Mouse (Mus musculus) limb, embryonic 13.5 days (tissue): ENCODE data around the gene Gm3468. TPM values are rescaled to one million over a fixed set of nuclear protein-coding genes. Genes with fewer than 3 reads are reported as not detected.
"Not testable (repeated sequence)": the region's sequence is repeated elsewhere in the genome, so short reads cannot be mapped to it uniquely, and the experiment has no call there.

ENCODE experiments used
- ATAC-seq: fragments of 200-750 bp; cut with Nextera tagmentation; 2 replicates; pipeline ENCODE4 v1.8.0; 2017; ENCODE audit warnings: low read depth, moderate number of reproducible peaks, moderate TSS enrichment; ENCODE audit not compliant: low FRiP score
- H3K27ac ChIP-seq: fragments of 300-500 bp; sonication (generic); 2 replicates; pipeline ENCODE4 v1.5.1; 2015; ENCODE audit warnings: inconsistent platforms, mild to moderate bottlenecking, moderate library complexity
- H3K27me3 ChIP-seq: fragments of 300-500 bp; sonication (generic); 2 replicates; pipeline ENCODE4 v1.6.1; 2015; ENCODE audit warnings: mild to moderate bottlenecking, inconsistent platforms
- H3K36me3 ChIP-seq: fragments of 300-500 bp; sonication (generic); 2 replicates; pipeline ENCODE4 v1.6.1; 2015; ENCODE audit warnings: inconsistent platforms, mild to moderate bottlenecking, moderate library complexity
- H3K4me1 ChIP-seq: fragments of 300-500 bp; sonication (generic); 2 replicates; pipeline ENCODE4 v1.6.1; 2015; ENCODE audit warnings: inconsistent platforms
- H3K4me2 ChIP-seq: fragments of 300-500 bp; sonication (generic); replicated peaks from 2 replicates; pipeline ENCODE4 v1.6.1; 2015; ENCODE audit warnings: inconsistent platforms, mild to moderate bottlenecking, moderate library complexity
- H3K4me3 ChIP-seq: fragments of 300-500 bp; sonication (generic); 2 replicates; pipeline ENCODE4 v1.5.1; 2015; ENCODE audit warnings: moderate library complexity, mild to moderate bottlenecking, inconsistent platforms
- H3K9ac ChIP-seq: fragments of 300-500 bp; sonication (generic); 2 replicates; pipeline ENCODE4 v1.6.1; 2015; ENCODE audit warnings: mild to moderate bottlenecking, inconsistent platforms
- H3K9me3 ChIP-seq: fragments of 300-500 bp; sonication (generic); 2 replicates; pipeline ENCODE4 v1.6.1; 2016; ENCODE audit warnings: inconsistent platforms
- WGBS: fragments of 180-500 bp; shearing (Covaris S2); methylation state at CpG from one replicate; pipeline ENCODE4 v1.1.7; 2015; 5-methylcytosine and 5-hydroxymethylcytosine counted together
- polyA plus RNA-seq: library from polyadenylated mRNA; unstranded; fragments of >200 nt; fragmentation: Nextera tagmentation; extraction: Ambion mirVana; gene quantifications from 2 replicates; pipeline ENCODE4 v1.2.1, GENCODE M21; 2015

The Gm3468 gene
- polyA plus RNA-seq = 1.6 and 2.1 TPM in 2 replicates

GRCm38 (mm10) chr14:6108272-6108925, at the start of gene Gm3468:
Gene Gm3468, minus strand, starts transcription at chr14:6108665.
- WGBS = 0% methylated on average over 36 of the region's 51 CpGs
- peak within 1 kb of the TSS; percentile 56 for H3K4me2 ChIP-seq
- H3K27ac ChIP-seq, H3K9me3 ChIP-seq, H3K36me3 ChIP-seq, H3K4me1 ChIP-seq, ATAC-seq, H3K27me3 ChIP-seq: not testable (repeated sequence)
- peak within 1 kb of the TSS; percentile 39 for H3K9ac ChIP-seq
- peak within 1 kb of the TSS; percentile 43 for H3K4me3 ChIP-seq

- H3K9me3 ChIP-seq, H3K27me3 ChIP-seq, H3K4me1 ChIP-seq, H3K9ac ChIP-seq, H3K27ac ChIP-seq, H3K4me2 ChIP-seq, H3K36me3 ChIP-seq, H3K4me3 ChIP-seq, ATAC-seq: not testable (repeated sequence)
- WGBS = no CpG with 5 or more reads among the region's 1 CpGs
Observed at GRCm38 (mm10) chr14:6125707-6126106, 17.2 kb upstream of the Gm3468 start, which contains the start of gene Gm3476. Gene Gm3476, minus strand, starts transcription at chr14:6125807.

- not testable (repeated sequence) for H3K9ac ChIP-seq, ATAC-seq, H3K27ac ChIP-seq, H3K36me3 ChIP-seq, H3K9me3 ChIP-seq, H3K27me3 ChIP-seq, H3K4me1 ChIP-seq
- Histone ChIP-seq H3K4me3 (peak overlapping the region; percentile 43), H3K4me2 (peak overlapping the region; percentile 56)
- WGBS = 8% methylated on average over 9 of the region's 9 CpGs
Observed at GRCm38 (mm10) chr14:6107500-6107899, 965 bp downstream of the Gm3468 start.

- not testable (repeated sequence) for H3K36me3 ChIP-seq, H3K4me1 ChIP-seq, ATAC-seq, H3K27ac ChIP-seq, H3K27me3 ChIP-seq, H3K9me3 ChIP-seq, H3K4me3 ChIP-seq, H3K9ac ChIP-seq, H3K4me2 ChIP-seq
- whole genome bisulfite sequencing = 62% methylated on average over 3 of the region's 3 CpGs
Observed at GRCm38 (mm10) chr14:6093842-6094241, 14.6 kb downstream of the Gm3468 start, which contains the start of gene Gm8206. Gene Gm8206, minus strand, starts transcription at chr14:6093942.

- WGBS = 80% methylated on average over 4 of the region's 4 CpGs
- not testable (repeated sequence) for H3K9me3 ChIP-seq, H3K9ac ChIP-seq, H3K4me3 ChIP-seq, H3K4me1 ChIP-seq, H3K36me3 ChIP-seq, H3K27me3 ChIP-seq, ATAC-seq, H3K27ac ChIP-seq, H3K4me2 ChIP-seq
Observed at GRCm38 (mm10) chr14:6058167-6058566, 50.3 kb downstream of the Gm3468 start, which contains the start of gene Gm6337. Gene Gm6337, minus strand, starts transcription at chr14:6058267.

Other genes starting within 250 kb of the Gm3468 start
- 0.11 and 0.13 TPM in 2 replicates for gene Gm8237, start 228.3 kb downstream of the Gm3468 start, polyA plus RNA-seq
- 0.10 and 0.34 TPM in 2 replicates for gene Gm3248, start 146.9 kb downstream of the Gm3468 start, polyA plus RNA-seq
- not detected in 2 replicates for gene Gm3453, start 129.5 kb downstream of the Gm3468 start, polyA plus RNA-seq
- gene Gm6337, start 50.4 kb downstream of the Gm3468 start, polyA plus RNA-seq = not detected in 2 replicates
- gene Gm8206, start 14.7 kb downstream of the Gm3468 start, polyA plus RNA-seq = 1.1 and 1.4 TPM in 2 replicates
- gene Gm3476, start 17.1 kb upstream of the Gm3468 start, polyA plus RNA-seq = not detected in 2 replicates
- gene Gm21560, start 110.6 kb upstream of the Gm3468 start, polyA plus RNA-seq = not detected in 2 replicates
- 1.4 and 1.7 TPM in 2 replicates for gene Gm3411, start 178.6 kb upstream of the Gm3468 start, polyA plus RNA-seq
- gene Gm21103, start 196.2 kb upstream of the Gm3468 start, polyA plus RNA-seq = not detected in 2 replicates
- gene Gm3618, start 235.0 kb upstream of the Gm3468 start, polyA plus RNA-seq = not detected in 2 replicates